7 mouse cellular contexts compared by ENCODE assay signal in the genomic region with DNA sequence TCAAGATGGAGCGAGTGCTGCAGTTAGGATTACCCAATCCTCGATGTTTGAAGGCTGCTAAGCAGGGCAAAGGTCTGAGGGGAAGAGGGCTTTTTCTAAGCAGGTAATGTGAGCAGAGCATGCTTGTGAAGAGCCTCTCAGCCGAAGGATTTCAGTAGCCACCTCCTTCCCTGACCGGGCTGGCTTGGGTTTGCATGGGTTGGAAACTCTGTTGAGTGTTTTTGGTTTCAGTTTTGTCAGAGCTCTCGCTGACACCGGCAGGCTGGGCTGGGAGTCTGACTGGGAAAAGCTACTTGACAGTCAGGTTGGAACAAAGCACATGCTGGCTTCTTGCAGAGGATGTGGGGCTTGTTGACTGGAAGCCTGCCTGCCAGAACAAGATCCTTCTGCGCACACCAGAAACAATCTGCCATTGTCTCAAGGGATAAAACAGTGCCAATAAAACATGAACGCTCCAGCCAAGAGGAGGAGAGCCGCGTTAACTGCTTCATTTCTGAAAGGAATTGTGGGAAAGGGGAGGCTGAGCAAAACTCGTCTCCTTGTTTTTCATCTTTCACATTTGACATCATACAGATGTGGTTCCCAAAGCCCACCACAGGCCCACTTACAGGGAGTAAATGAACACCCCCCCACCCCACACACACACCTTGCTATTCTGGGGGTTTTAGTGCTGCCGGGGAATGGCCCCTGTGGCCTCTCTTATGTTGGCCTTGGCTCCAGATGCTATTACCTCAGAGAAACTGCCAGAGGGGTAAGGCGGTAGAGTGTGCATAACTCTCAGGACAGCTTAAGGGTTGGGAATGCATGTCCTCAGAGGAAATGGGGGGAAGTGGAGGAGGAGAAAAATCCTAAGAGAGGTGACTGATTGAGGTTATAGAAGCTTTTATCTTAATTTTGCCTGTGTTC.
DNase-seq lines count a peak whose midpoint lies in the region; ATAC-seq and TF ChIP-seq lines count a peak whose summit lies in the region.

No protein-coding gene starts in this region.

- H3K27ac ChIP-seq in bone marrow, adult 2 months (ENCODE audit: control insufficient read depth, insufficient read depth, low read depth, low read length, poor library complexity): no peak overlapping the region
- H3K27ac ChIP-seq in embryonic facial prominence, embryonic 10.5 days (replicated peaks): peak overlapping the region; percentile 52
- H3K27ac ChIP-seq in intestine, embryonic 15.5 days: peak overlapping the region; percentile 82
- H3K27ac ChIP-seq in macrophage: no peak overlapping the region

- TF ChIP-seq CTCF in bone marrow, adult 2 months (IDR thresholded peaks at IDR 0.05; ENCODE audit: control insufficient read depth, insufficient read depth, low read length): no peak

- no peaks in the 10 kb centered on the region; the same call in 1 of the 2 replicates for H3K27me3 ChIP-seq in embryonic facial prominence, embryonic 10.5 days (replicated peaks; ENCODE audit: low read depth, poor library complexity, severe bottlenecking)
- no peaks in the 10 kb centered on the region for H3K27me3 ChIP-seq in intestine, embryonic 15.5 days (replicated peaks)

- H3K4me2 ChIP-seq in intestine, embryonic 15.5 days (replicated peaks): peak overlapping the region; percentile 64

- 9% methylated on average over 13 of the region's 13 CpGs for WGBS in bone marrow, adult 2 months
- WGBS in embryonic facial prominence, embryonic 10.5 days: 27% methylated on average over 13 of the region's 13 CpGs
- 7% methylated on average over 13 of the region's 13 CpGs for WGBS in intestine, embryonic 15.5 days
- WGBS in macrophage (ENCODE audit: missing documents): 9% methylated on average over 13 of the region's 13 CpGs

- peak; percentile 89 for ATAC-seq in intestine, embryonic 15.5 days

- DNase-seq in embryonic facial prominence, embryonic 10.5 days (ENCODE audit: low spot score): peak; percentile 53
- peak; percentile 81 for DNase-seq in gonadal fat pad, adult 2 months (ENCODE audit: low read depth)
- peak; percentile 40 to 75 for DNase-seq in left cerebral cortex, adult 9 months (ENCODE audit: low spot score in 2 of 2)
- peak; percentile 81 to 89 for DNase-seq in right cerebral cortex, postnatal 10 days (ENCODE audit: low spot score in 2 of 2)

- no peaks in the 10 kb centered on the region for H3K4me1 ChIP-seq in bone marrow, adult 2 months (ENCODE audit: control insufficient read depth, insufficient read depth, low read length)
- peaks cover 14% of the 10 kb centered on the region for H3K4me1 ChIP-seq in embryonic facial prominence, embryonic 10.5 days
- H3K4me1 ChIP-seq in intestine, embryonic 15.5 days (replicated peaks): peaks cover 8% of the 10 kb centered on the region; the same call in 1 of the 2 replicates

- H3K9me3 ChIP-seq in embryonic facial prominence, embryonic 10.5 days: peaks cover 4% of the 10 kb centered on the region; the same call in 1 of the 2 replicates
- no peaks in the 10 kb centered on the region for H3K9me3 ChIP-seq in intestine, embryonic 15.5 days

- no peak for TF ChIP-seq POLR2A in bone marrow, adult 2 months (IDR thresholded peaks at IDR 0.05; ENCODE audit: borderline replicate concordance, control insufficient read depth, low read depth, low read length)

- H3K4me3 ChIP-seq in bone marrow, adult 2 months (replicated peaks; ENCODE audit: control insufficient read depth, low read depth, low read length): peak overlapping the region; percentile 49
- H3K4me3 ChIP-seq in embryonic facial prominence, embryonic 10.5 days: peak overlapping the region; percentile 32
- peak overlapping the region; percentile 29 for H3K4me3 ChIP-seq in intestine, embryonic 15.5 days (replicated peaks)
- peak overlapping the region; percentile 36 for H3K4me3 ChIP-seq in macrophage (ENCODE audit: inconsistent target)

- no peaks in the 10 kb centered on the region for H3K79me2 ChIP-seq in macrophage (ENCODE audit: inconsistent target)

- H3K9ac ChIP-seq in intestine, embryonic 15.5 days: peak overlapping the region; percentile 31; the same call in 1 of the 2 replicates

- H3K36me3 ChIP-seq in embryonic facial prominence, embryonic 10.5 days (replicated peaks): no peaks in the 10 kb centered on the region
- H3K36me3 ChIP-seq in intestine, embryonic 15.5 days: no peaks in the 10 kb centered on the region
- no peaks in the 10 kb centered on the region for H3K36me3 ChIP-seq in macrophage (ENCODE audit: inconsistent target)

Comparison
In these comparisons a context has a peak if more than half of its experiments do, and no peak if none do; other contexts are left out.
1. H3K27ac ChIP-seq: peak in embryonic facial prominence, embryonic 10.5 days (single experiment) and intestine, embryonic 15.5 days (single experiment); none in bone marrow, adult 2 months (single experiment) and macrophage (single experiment).
2. Peak in every context shown above with its lines, with median percentiles within 50 percentile points of each other: H3K4me3 ChIP-seq and DNase-seq.